Mouse (Mus musculus) adrenal gland, adult 10 weeks (tissue): ENCODE measurements around the gene Sec61a2. TPM values are rescaled to one million over a fixed set of nuclear protein-coding genes. Genes with fewer than 3 reads are reported as not detected.

ENCODE experiments used
- polyA plus RNA-seq: library from polyadenylated mRNA; stranded (reverse); fragments of 350-450 nt; fragmentation: Illumina TruSeq; extraction: RNeasy Lipid Tissue Mini Kit (QIAGEN cat#74804); gene quantifications from one replicate; pipeline ENCODE4 v1.2.3, GENCODE M21; 2014; ENCODE audit warnings: low read depth, low replicate concordance

The Sec61a2 gene
- 54.1 TPM for polyA plus RNA-seq

GRCm38 (mm10) chr2:5894843-5895570, at the start of gene Sec61a2:
Gene Sec61a2 (minus strand): TSS chr2:5895432.

GRCm38 (mm10) chr2:5942416-5943032, 47.3 kb upstream of the Sec61a2 start, which contains the start of gene Dhtkd1:
Gene Dhtkd1 (minus strand): TSS chr2:5942792.

GRCm38 (mm10) chr2:5862834-5863233, 32.4 kb downstream of the Sec61a2 start, which contains the start of gene Gm13199:
Gene Gm13199 (minus strand): TSS chr2:5862934.

GRCm38 (mm10) chr2:5844873-5845631, 50.2 kb downstream of the Sec61a2 start, which contains the start of the genes Nudt5 and Cdc123:
Gene Nudt5 (plus strand): TSS chr2:5845019.
Gene Cdc123 (minus strand): TSS chr2:5845164.

Other genes starting within 250 kb of the Sec61a2 start
- 8.3 TPM for gene Camk1d, start 180.9 kb downstream of the Sec61a2 start, polyA plus RNA-seq
- 44.2 TPM for gene Nudt5, start 50.4 kb downstream of the Sec61a2 start, polyA plus RNA-seq
- 261 TPM for gene Cdc123, start 50.3 kb downstream of the Sec61a2 start, polyA plus RNA-seq
- not detected for gene Gm13199, start 32.5 kb downstream of the Sec61a2 start, polyA plus RNA-seq
- 10.6 TPM for gene Dhtkd1, start 47.4 kb upstream of the Sec61a2 start, polyA plus RNA-seq
- 77.6 TPM for gene Upf2, start 56.0 kb upstream of the Sec61a2 start, polyA plus RNA-seq
- 7.9 TPM for gene Proser2, start 234.8 kb upstream of the Sec61a2 start, polyA plus RNA-seq